Mouse (Mus musculus) urinary bladder, postnatal 36 days (tissue): ENCODE results near the gene Rgs3.

Source experiments
- DNase-seq, 2 experiments: peaks; one replicate each; pipeline ENCODE4 v3.0.0; 2022; ENCODE audit warnings: low spot score in 2 of 2, mixed read lengths in 1 of 2

The Rgs3 gene

GRCm38 (mm10) chr4:62742885-62743760 lies 183.5 kb downstream of the Rgs3 start:
- DNase-seq, result no peak

- peak in 1 of 2 experiments; percentile 47 for DNase-seq
These were observed 184.9 kb downstream of the Rgs3 start for GRCm38 (mm10) chr4:62744534-62744956.

- no peak for DNase-seq
These were observed 185.5 kb downstream of the Rgs3 start for GRCm38 (mm10) chr4:62744985-62745638.
